Mouse (Mus musculus) layer of hippocampus, adult 2 months (tissue): ENCODE data around the gene Utp18. TPM values are rescaled to one million over a fixed set of nuclear protein-coding genes. Genes with fewer than 3 reads are reported as not detected.

Source experiments
- DNase-seq, 2 experiments: peaks; one replicate each; pipeline ENCODE4 v3.0.0; 2022; ENCODE audit warnings: low spot score in 2 of 2
- H3K27ac ChIP-seq: fragments of 200-600 bp; 2 replicates; pipeline ENCODE4 v1.8.1; 2022
- H3K4me3 ChIP-seq: fragments of 200-600 bp; 2 replicates; pipeline ENCODE4 v1.8.1; 2022; ENCODE audit warnings: mild to moderate bottlenecking
- CTCF ChIP-seq: fragments of 200-600 bp; conservative IDR thresholded peaks from 2 replicates; pipeline ENCODE4 v1.8.1; 2022; ENCODE audit warnings: antibody characterized with exemption, mild to moderate bottlenecking, moderate library complexity
- total RNA-seq, 2 experiments: library from RNA; stranded (reverse); gene quantifications; 2 replicates each; pipeline ENCODE4 v1.2.3; 2021

Gene Utp18
- total RNA-seq, 2 experiments from 2014 or later, result 23.8 to 24.2 TPM

- no peak for DNase-seq
- Histone ChIP-seq H3K27ac (no peak overlapping the region), H3K4me3 (peak overlapping the region; percentile 24; the same call in 1 of the 2 replicates)
- no peak for TF ChIP-seq CTCF
Observed at GRCm38 (mm10) chr11:93817966-93818738, 67.4 kb downstream of the Utp18 start.

GRCm38 (mm10) chr11:93812955-93813354 lies 72.6 kb downstream of the Utp18 start:
- Histone ChIP-seq H3K27ac (0 out of 2 replicates have a peak overlapping the region, but pooled peaks have one; percentile 24), H3K4me3 (no peak overlapping the region; the same call in 1 of the 2 replicates)
- no peak for DNase-seq
- no peak for TF ChIP-seq CTCF

- peak overlapping the region; percentile 39; the same call in 1 of the 2 replicates for H3K27ac ChIP-seq
- no peak overlapping the region; the same call in 1 of the 2 replicates for H3K4me3 ChIP-seq
- DNase-seq, result peak; percentile 76 to 78
- TF ChIP-seq CTCF, result peak; percentile 94
Observed at GRCm38 (mm10) chr11:93812125-93812868, 73.3 kb downstream of the Utp18 start.

Other genes with a start within 250 kb of the Utp18 start
- gene Mbtd1, start 86 bp upstream of the Utp18 start, total RNA-seq, result 10 to 100 TPM; 35.4 to 42.8 TPM
- 100 to 1,000 TPM in 1 of 2 experiments, 10 to 100 TPM in 1; 80.1 to 110 TPM for gene Nme2, start 70.5 kb upstream of the Utp18 start, total RNA-seq
- gene Gm20390, start 82.5 kb upstream of the Utp18 start, total RNA-seq, result 100 to 1,000 TPM in 1 of 2 experiments, 10 to 100 TPM in 1; 96.8 to 111 TPM
- gene Nme1, start 82.8 kb upstream of the Utp18 start, total RNA-seq, result 10 to 100 TPM; 68.7 to 75.0 TPM
- gene Spag9, start 110.3 kb upstream of the Utp18 start, total RNA-seq, result 100 to 1,000 TPM; 213 to 217 TPM